Mouse (Mus musculus): ENCODE results near the gene Gtf3c3. TPM values are rescaled to one million over a fixed set of nuclear protein-coding genes. Genes with fewer than 3 reads are reported as not detected.

The Gtf3c3 gene
- total RNA-seq (2021) = 10 to 100 TPM; 18.3 to 28.4 TPM
- long read RNA-seq, experiment 1, full-length matches to known transcripts = 11 of 15 reads
- long read RNA-seq, experiment 1, partial matches to known transcripts = 3 of 15 reads
- long read RNA-seq, experiment 1, other reads (novel, unspliced or antisense) = 1 of 15 reads
- long read RNA-seq, experiment 2, full-length matches to known transcripts = 7 of 10 reads
- long read RNA-seq, experiment 2, partial matches to known transcripts = 2 of 10 reads
- long read RNA-seq, experiment 2, other reads (novel, unspliced or antisense) = 1 of 10 reads

DNA sequence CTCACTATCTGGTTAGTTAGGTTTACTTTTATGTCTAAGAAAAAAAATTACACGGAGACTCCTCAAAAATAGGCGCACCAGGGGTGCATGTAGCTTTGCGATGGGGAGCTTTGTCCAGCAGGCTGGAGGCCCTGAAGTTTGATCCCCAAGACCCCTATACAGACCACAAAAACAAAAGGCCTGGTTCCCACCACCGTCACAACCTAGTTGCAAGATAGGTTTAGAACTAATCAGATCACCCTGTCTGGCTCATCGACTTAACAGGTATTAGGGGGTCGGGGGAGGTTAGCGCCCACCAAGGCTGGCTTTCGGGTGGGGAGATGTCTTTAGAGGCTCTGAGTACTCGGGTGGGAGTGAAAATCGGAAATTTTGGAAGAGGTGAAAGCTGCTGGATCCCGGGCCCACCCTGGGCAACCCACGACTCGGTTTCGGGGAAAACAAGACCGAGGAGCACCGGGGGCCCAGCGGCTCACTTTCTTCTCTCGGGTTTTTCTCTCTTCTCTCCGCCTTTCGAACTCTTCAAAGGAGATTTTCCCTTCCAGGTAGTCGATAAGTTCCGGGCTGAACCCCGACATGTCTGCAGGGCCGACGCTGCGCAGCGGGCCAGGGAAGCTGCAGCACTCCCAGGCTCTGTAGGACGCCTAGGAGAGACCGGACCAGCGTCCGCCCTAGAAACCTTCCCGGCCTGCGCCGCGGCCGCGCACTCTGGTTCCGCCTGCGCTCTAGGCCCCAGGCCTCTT, at the start of gene Gtf3c3:
Gtf3c3 (minus strand) TSS at position 632 of the 740 bp plus-strand sequence.
- DNase-seq = peak; percentile 90

DNA sequence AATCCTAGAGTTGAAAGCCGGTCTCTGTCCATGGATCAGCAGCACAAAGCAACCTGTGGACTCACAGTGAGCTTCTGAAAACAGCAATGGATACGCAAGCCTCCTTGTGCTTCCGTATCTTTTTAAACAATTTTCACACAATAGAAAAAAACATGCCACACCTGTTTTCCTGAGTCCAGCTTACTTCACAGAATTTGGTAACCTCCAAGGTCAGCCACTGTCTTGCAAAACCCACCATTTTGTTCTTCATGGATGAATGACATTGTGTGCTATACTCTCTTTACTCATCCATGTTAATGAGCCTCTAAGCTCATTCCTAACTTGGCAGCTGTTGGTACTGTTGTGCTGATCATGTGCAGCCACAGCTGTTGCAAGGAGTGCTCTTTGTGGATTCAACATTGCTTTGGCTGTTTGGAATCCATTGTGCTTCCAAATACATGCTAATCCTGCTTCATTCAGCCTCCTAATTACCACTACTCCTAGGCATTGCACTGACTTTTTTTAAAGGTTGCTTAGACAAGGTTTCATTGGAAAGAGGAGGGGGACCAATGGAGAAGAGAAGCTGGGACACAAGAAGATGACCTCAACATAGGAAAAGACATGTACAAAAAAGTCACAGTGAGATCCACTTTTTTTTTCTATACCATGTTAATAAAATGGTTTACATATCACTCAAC, 46.1 kb upstream of the Gtf3c3 start:
- DNase-seq = no peak

DNA sequence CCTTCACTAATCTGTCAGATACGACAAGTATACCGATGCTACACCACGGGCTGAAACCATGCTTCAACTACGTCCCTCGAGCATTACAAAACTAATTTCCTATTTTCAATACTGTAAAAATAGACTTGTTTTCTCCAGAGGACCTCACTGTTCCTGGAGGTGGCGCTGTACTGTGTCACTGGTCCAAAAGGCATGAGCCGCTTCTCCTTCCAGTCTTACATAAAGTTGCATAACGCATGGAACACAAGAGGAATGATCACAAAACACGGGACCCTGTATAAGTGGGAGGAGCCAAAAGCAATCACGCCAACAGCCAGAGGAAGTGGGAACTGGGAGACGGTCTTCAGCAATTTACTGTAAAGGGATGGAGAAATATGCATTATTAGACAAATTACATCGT, 41.7 kb upstream of the Gtf3c3 start:
- no peak for DNase-seq

DNA sequence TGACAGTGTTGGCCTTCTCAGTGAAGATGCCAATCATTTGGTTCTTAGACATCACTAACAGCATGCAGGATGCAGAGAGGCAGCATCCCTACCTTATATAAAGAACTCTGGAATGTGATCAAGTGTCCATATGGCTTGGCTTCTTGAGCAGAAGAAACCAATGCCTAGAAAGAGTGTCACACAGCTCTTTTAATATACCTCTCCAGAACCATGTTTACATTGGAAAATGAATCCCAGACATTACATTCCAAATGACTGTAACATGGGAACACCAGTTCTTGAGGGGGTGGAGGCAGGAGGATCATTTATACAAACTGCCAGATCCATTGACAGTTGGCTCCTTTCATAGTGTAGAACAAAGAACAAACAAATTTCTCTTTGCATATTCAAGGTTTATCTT, 29.9 kb upstream of the Gtf3c3 start:
- no peak for DNase-seq

DNA sequence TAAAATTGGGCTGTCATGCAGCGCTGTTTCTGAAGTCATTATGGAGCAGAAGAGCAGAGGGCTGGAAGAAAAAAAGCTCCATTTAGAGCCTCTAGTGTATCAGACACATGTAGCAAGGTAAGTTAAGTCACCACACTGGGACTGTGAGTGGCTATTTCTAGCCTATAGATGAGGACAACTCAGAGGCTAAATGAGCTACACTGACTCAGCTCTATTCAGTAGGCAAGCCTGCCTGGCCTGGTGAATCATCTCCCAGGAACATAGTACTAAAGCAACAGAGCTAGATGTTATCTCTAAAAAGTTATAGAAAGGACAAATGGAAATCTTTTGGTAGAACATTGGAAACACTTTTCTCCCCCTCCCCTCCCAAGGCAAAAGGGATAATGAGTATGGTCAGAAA, 28.6 kb upstream of the Gtf3c3 start:
- no peak for DNase-seq

DNA sequence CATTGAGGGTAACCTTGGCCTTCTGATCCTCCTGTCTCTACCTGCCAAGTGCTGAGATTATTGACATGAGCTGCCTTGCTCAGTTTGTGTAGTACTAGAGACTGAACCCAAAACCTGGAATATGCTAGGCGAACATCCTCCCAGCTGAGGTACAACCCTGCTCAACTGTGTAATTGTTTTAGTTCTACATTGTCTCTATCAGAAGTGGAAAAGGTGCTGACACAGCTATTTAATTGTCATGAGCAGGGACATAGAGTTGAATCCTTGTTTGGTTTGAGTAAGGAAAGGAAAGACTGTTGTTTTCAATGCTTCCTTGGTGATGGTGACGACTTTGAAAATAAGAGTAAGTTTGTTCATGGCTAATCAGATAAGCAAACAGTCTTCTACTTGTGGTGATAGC, 13.3 kb upstream of the Gtf3c3 start:
- no peak for DNase-seq

DNA sequence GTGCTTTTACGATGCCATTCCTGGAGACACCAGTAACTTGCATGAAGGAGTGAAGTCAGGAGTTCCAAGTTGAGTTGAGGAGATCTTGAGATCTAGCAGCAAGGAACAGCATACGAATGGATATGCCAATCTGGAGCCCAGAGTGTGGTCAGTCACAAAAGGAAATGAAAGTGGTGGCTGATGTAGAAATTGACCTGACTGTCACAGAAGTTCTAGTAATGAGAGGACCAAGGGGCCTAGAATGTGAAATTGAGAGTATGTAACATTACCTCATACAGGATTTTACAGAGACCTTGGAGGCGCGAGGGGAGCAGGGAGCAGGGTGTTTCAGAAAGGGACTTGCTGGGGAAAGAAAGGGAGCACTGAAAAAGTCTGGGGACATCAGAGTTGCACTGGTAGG, 10.1 kb upstream of the Gtf3c3 start:
- DNase-seq = no peak

DNA sequence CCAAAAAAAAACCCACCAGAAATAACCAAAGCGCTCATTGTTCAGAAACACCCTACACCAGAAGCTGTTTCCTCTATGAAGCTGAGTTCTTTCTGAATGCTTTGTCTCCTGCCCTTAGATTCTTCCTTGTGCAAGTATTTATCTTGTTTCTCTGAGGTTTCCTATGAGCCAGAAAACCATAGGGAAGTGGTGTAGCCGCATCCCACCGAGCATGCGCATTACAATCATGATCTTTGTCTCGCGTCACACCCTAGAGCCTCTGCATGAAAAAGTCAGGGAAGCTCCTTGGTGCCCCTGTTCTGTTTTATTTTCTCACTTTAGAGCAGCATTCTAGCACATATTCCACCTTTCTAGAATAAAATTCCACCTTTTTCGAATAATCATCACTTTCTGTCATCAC, 4.9 kb upstream of the Gtf3c3 start:
- no peak for DNase-seq

DNA sequence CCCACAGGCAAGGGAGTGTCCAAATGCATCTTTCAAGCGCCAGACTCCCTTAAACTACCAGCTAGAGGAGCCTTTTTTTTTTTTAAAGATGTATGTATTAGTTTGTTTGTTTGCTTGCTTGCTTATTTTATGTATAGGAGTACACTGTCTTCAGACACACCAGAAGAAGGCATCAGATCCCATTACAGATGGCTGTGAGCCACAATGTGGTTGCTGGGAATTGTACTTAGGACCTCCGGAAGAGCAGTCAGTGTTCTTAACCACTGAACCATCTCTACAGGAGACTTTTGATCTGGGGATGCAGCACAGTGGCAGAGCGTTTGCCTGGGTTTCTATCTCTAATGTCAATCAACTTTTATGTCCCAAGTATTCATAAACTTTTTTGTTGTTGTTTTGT, 307 bp upstream of the Gtf3c3 start:
- DNase-seq = no peak

DNA sequence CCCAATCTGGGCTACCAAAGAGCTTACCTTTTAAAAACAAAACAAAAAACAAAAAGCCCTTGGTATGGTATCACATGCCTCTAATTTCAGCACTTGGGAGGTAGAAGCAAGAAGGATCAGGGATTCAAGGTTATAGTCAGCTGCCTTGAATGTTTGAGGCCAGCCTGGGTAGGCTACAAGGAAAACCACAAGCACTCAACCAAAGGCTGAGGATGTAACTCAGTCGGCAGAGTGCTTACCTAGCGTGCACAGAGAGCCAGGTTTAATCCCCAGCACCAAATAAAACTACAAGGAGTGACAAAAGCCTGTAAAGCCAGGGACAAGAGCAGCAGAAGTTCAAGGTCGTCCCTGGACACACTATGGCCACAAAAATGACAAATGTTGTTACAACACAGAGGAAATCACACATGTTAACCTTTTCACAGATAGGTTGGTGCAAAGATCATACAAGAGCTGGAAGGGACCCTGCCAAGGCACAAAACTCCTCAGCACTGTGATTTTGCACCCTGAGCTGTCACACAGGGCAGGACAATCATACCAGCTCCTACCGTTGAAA, 16.5 kb downstream of the Gtf3c3 start:
- DNase-seq = peak; percentile 15

DNA sequence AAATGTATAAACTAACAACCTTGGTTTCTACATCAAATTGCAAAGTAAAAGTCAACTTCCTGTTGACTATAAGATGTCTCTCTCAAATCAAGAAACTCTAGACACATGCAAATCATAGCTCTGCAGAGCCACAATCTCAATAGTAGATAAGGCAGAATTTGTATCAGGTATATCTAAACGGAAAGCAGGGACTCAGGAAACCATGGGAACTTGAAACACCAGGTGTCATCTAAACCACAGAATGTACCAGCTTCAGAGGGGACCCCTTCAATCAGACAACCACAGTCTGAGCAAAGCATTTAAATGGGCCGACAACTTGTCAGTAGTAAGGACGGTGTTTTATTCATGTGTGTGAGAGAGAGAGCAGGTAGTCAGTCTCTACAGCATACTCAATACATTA, 17.1 kb downstream of the Gtf3c3 start:
- DNase-seq = no peak

DNA sequence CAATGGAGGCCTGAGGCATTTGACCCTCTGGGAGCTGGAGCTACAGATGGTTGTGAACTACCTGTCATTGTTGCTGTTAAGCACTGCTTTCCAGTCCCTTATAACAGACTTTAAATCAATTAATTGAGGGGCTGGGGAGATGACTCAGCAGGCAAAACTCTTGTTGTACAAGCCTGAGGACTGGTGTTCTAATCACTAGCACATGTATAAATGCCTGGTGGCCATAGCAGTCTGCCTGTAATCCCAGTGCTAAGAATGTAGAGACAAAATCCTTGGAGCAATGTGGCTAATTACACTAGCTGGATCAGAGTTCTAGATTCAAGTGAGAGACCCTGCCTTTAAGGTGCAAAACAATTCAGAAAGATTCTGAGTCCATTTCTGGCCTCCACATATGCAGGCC, 36.0 kb downstream of the Gtf3c3 start:
- no peak for DNase-seq

DNA sequence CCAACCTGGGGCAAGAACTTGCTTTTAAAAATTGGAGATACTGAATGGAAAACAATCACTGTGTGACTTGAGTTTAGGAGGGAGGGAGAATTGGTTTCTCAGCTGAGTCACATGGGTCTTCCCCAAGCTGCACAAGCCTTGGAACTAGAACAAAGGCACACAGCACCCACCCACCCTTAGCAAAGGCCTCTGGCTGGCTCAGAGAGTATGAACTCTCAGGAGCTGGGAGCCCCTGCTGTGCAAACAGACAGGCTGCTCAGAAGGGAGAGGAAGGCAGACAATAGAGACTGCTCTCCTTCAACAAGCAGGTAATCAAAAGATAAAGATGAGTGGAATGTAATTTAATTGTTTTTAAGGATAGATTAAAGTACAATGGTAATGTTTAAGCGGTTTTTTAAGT, 54.5 kb downstream of the Gtf3c3 start:
- no peak for DNase-seq

DNA sequence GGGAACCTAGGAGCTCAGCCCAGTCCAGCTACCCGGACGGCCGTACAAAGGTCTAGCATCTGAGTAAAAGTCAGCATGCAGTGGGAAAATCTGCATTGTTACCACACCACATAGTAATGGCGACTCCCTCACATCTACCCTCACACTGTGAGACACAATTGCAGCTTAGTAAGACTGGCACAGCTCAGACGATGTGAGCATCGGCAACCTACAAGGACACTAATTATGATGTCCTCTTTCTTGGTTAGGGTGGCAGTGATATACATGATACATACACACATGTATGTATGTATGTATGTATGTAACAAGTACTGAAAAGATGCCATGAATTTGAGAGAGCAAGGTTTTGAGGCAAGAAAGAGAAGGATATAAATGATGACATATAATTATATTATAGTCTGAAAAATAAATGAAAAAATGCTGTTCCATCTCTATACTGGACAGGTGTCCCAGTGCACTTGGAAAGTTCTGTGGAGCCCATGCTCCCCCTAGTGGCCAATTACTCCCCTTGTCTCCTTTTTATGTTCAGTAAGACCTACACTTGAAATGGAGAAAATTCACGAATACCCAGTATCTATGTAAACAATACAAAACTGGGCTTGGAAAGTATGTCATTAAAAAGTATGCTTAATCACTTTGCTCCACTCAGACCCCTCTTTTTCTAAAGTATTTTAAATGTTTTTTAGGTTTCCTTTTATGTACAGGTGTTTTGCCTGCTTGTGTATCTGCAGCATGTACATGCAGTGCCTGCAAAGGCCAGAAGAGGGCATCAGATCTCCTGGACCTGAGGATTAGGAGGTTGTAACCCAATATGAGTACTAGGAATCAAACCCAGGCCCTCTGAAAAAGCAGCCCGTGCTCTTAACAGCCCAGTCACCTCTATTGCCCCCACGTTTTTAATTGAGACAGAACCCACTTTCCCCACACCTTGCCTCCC, 57.5 kb downstream of the Gtf3c3 start:
- DNase-seq = peak; percentile 70

DNA sequence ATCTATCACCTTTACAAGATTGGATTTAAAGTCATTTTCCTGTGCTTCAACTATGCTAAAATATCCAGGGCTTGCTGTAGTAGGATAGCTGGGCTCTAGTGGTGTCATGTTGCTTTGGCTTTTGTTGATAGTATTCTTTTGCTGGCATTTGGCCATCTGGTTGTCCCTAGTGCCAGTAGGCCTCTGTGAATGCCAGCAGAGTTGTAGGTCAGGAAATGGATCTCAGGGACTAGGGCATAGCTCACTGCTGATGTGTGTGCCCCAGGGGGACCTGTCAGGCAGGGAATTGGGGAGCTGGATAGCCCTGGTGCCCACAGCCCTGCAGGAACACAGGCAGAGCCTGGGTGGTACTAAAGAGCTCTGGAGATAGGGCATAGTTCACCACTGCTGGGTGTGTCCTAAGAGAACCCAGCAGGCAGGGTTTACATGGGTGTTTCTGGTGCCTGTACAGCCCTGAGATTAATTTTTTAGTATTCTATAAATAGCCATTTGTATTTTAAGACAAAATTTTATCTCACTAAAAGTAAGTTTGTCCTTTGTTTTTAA, 61.2 kb downstream of the Gtf3c3 start:
- peak; percentile 52 for DNase-seq

DNA sequence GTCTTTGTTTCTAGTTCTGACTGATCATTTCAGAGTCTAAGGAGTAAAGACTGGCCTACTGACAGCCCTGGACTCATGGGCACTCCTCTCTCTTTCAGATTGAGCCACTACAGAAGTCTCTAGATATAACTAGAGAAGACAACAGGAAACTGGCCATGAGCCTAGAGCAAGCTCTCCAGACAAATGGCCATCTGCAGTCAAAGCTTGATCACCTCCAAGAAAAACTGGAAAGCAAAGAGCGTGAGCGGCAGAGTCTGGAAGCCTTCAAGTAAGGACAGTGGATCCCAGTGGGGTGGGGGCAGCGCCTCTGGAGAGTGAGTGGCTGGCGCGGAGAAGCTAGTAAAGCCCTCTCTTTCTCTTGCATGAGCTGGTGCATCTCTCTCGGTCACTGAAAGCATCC, 82.2 kb downstream of the Gtf3c3 start:
- no peak for DNase-seq

DNA sequence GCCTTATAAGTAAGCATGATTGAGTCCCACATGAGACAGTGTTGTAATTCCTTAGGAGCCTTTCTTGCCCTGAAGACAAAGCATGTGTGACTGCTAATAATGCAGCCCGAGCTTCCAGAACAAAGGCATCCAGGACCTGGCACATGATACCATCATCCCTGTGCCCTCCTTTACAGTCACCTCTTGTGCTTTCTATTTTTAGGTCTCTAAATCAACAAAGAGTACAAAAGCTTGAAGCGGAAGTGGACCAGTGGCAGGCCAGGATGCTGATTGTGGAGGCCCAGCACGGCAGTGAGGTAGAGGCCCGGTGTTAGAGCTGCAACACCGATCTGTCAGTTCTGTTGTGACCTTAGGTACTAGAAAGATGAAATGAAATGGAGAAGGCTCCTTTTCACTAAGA, 83.3 kb downstream of the Gtf3c3 start:
- DNase-seq = no peak

DNA sequence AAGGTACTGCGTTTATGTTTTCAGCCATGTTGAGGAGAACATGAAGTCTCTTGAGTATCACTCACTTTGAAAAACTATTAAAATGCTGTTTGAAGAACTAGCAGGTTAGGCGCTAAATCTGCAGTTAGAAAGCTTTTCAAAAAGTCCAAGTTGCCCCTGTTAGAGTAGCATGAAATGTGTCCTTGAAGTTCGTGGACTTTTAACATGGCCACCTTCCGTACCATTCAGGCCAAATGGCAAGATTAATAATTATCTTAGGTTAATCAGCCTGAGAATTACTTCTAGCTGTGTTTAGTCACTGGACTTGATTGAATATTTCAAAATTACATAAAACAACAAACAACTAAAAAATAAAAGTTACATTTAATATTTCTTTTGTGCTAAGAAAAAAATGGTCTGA, 84.0 kb downstream of the Gtf3c3 start:
- DNase-seq = no peak

Measured in adrenal gland, postnatal 10 days (tissue).